Mouse (Mus musculus) heart, embryonic 10.5 days (tissue): ENCODE results near the gene Hba-a2. TPM values are rescaled to one million over a fixed set of nuclear protein-coding genes. Genes with fewer than 3 reads are reported as not detected.
"Not testable (repeated sequence)": the region's sequence is repeated elsewhere in the genome, so short reads cannot be mapped to it uniquely, and the experiment has no call there.

Experiments
- DNase-seq: peaks from one replicate; pipeline ENCODE4 v3.0.0-alpha.2; 2017; ENCODE audit warnings: low spot score
- H3K27ac ChIP-seq: fragments of 300-500 bp; sonication (generic); 2 replicates; pipeline ENCODE4 v1.5.1; 2016; ENCODE audit warnings: mild to moderate bottlenecking
- H3K27me3 ChIP-seq: fragments of 300-500 bp; sonication (generic); 2 replicates; pipeline ENCODE4 v1.6.1; 2016; ENCODE audit warnings: mild to moderate bottlenecking; ENCODE audit not compliant: poor library complexity, insufficient read depth, severe bottlenecking
- H3K36me3 ChIP-seq: fragments of 300-500 bp; sonication (generic); 2 replicates; pipeline ENCODE4 v1.6.1; 2016; ENCODE audit warnings: mild to moderate bottlenecking, moderate library complexity
- H3K4me1 ChIP-seq: fragments of 300-500 bp; sonication (generic); 2 replicates; pipeline ENCODE4 v1.6.1; 2016; ENCODE audit warnings: mild to moderate bottlenecking
- H3K4me3 ChIP-seq: fragments of 300-500 bp; sonication (generic); 2 replicates; pipeline ENCODE4 v1.5.1; 2016; ENCODE audit warnings: mild to moderate bottlenecking, moderate library complexity
- H3K9me3 ChIP-seq: fragments of 300-500 bp; sonication (generic); 2 replicates; pipeline ENCODE4 v1.6.1; 2016; ENCODE audit warnings: mild to moderate bottlenecking, moderate library complexity
- WGBS: fragments of 180-500 bp; shearing (Covaris S2); methylation state at CpG from one replicate; pipeline ENCODE4 v1.1.7; 2016; 5-methylcytosine and 5-hydroxymethylcytosine counted together
- polyA plus RNA-seq: library from polyadenylated mRNA; unstranded; fragments of >200 nt; fragmentation: Nextera tagmentation; extraction: Ambion mirVana; gene quantifications from 2 replicates; pipeline ENCODE4 v1.2.1, GENCODE M21; 2016

The Hba-a2 gene
- polyA plus RNA-seq, 1 experiment from 2014 or later = 9,075 TPM

DNA sequence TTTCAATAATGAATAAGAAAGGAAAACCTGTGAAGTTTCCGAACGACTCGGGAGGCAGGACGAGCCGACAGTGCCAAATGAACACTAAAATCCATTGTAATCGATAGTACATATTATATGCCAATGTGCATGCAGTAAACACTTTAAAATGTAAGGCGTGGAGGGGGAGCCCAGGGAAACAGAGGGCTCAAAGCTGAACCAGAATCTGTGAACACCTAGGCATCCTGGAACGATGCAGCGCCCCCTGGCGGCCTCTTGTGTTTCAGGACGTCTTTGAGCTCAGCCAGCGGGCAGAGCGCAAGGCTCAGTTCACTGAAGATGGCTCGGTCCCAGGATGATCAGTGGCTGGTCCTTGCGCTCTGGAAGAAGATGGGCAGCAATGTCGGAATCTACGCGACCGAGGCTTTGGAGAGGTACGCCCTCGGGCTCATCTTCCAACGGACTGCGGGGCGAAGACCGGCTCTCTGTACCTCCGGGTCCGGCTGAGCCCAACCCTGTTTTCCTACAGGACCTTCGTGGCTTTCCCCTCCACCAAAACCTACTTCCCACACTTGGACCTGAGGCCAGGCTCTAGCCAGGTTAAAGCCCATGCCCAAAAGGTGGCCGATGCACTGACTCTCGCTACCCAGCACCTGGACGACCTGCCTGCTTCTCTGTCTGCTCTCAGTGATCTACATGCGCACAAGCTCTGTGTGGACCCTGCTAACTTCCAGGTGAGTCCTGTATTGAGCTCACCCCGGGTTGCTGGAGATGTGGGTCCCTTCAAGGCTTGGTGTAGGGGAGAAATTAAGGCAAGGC, 9.4 kb upstream of the Hba-a2 start, which contains the start of gene Hbq1b:
Hbq1b (plus strand) TSS at position 271 of the 798 bp plus-strand sequence.
- Histone ChIP-seq H3K27ac (peak within 1 kb of the TSS; percentile 47; the same call in 1 of the 2 replicates), H3K27me3 (peaks cover 30% of the 10 kb centered on the region), H3K4me3 (peak within 1 kb of the TSS; percentile 42)
- H3K4me1 ChIP-seq, H3K36me3 ChIP-seq, H3K9me3 ChIP-seq: not testable (repeated sequence)
- DNase-seq = peak; percentile 81
- 18% methylated on average over 32 of the region's 33 CpGs for WGBS

GRCm38 (mm10) chr11:32287493-32287825, 8.8 kb upstream of the Hba-a2 start:
- peak overlapping the region; percentile 47; the same call in 1 of the 2 replicates for H3K27ac ChIP-seq
- peak overlapping the region; percentile 22; the same call in 1 of the 2 replicates for H3K4me3 ChIP-seq
- H3K27me3 ChIP-seq = peaks cover 28% of the 10 kb centered on the region

GRCm38 (mm10) chr11:32292819-32293218, 3.5 kb upstream of the Hba-a2 start:
- DNase-seq = peak; percentile 74
- not testable (repeated sequence) for H3K4me1 ChIP-seq, H3K36me3 ChIP-seq, H3K4me3 ChIP-seq, H3K9me3 ChIP-seq
- 0 out of 2 replicates have a peak overlapping the region, but pooled peaks have one; percentile 52 for H3K27ac ChIP-seq
- WGBS = 85% methylated on average over 4 of the region's 4 CpGs
- H3K27me3 ChIP-seq = peaks cover 19% of the 10 kb centered on the region; the same call in 1 of the 2 replicates

More at GRCm38 (mm10) chr11:32287493-32287825, 8.8 kb upstream of the Hba-a2 start:
- H3K36me3 ChIP-seq = no peaks in the 10 kb centered on the region
- no peaks in the 10 kb centered on the region for H3K4me1 ChIP-seq
- H3K9me3 ChIP-seq = no peaks in the 10 kb centered on the region
- 53% methylated on average over 9 of the region's 9 CpGs for WGBS
- peak; percentile 76 for DNase-seq

DNA sequence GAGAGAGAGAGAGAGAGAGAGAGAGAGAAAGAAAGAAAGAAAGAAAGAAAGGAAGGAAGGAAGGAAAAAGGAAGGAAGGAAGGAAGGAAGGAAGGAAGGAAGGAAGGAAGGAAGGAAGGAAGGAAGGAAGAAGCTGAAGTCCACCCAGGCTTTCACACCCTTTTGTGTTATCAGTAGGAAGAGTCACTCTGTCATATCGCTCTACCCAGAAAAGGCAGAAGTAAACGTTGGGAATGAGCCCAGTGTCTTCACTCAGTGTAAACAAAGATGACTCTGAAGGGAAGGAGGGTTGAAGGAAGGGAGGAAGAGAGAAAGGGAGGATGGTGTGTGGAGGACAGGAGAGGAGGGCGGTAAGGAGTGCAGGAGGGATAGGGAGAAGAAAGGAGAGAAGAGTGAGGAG, 2.8 kb upstream of the Hba-a2 start:
- H3K4me1 ChIP-seq, DNase-seq, H3K4me3 ChIP-seq, H3K36me3 ChIP-seq, H3K9me3 ChIP-seq: not testable (repeated sequence)
- WGBS = 56% methylated on average over 3 of the region's 3 CpGs
- peaks cover 14% of the 10 kb centered on the region; the same call in 1 of the 2 replicates for H3K27me3 ChIP-seq
- peak overlapping the region; percentile 42; the same call in 1 of the 2 replicates for H3K27ac ChIP-seq

- DNase-seq = peak; percentile 46
- not testable (repeated sequence) for H3K4me1 ChIP-seq, H3K9me3 ChIP-seq, H3K4me3 ChIP-seq, H3K27ac ChIP-seq, H3K36me3 ChIP-seq
- peaks cover 26% of the 10 kb centered on the region for H3K27me3 ChIP-seq
- WGBS = 26% methylated on average over 2 of the region's 2 CpGs
These were observed 1.1 kb downstream of the Hba-a2 start for GRCm38 (mm10) chr11:32297417-32297816.

DNA sequence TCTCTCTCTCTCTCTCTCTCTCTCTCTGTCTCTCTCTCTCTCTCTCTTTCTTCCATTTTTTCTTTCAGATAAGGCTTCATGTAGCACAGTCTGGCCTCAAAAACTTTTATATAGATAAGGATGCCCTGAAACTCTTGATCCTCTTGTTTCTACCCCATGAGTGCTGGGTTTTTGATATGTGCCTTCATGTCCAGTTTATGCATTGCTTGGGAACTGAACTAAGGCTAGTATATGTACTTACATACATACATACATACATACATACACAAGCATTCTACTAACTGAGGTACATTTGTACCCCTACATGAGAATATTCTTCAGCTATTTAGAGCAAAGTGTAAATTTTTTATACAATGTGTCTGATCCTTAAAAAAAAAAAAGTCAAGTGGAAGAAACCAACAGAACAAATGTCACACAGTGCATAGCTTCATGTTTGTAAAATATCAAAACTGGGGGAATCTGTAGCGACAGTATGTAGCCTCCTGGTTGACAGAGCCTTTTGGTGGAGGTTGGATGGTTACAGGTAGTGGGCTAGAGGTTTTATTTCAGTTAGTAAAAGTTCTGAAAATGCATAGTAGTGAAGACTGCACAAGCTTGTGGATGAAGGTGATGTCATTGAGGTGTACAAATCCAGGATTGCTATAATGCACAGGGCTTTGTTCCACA, 1.7 kb downstream of the Hba-a2 start:
- Histone ChIP-seq H3K27me3 (peaks cover 29% of the 10 kb centered on the region), H3K4me3 (no peak overlapping the region), H3K27ac (no peak overlapping the region), H3K36me3 (no peaks in the 10 kb centered on the region), H3K4me1 (no peaks in the 10 kb centered on the region), H3K9me3 (no peaks in the 10 kb centered on the region)
- WGBS = 86% methylated on average over 1 of the region's 1 CpGs
- no peak for DNase-seq

DNA sequence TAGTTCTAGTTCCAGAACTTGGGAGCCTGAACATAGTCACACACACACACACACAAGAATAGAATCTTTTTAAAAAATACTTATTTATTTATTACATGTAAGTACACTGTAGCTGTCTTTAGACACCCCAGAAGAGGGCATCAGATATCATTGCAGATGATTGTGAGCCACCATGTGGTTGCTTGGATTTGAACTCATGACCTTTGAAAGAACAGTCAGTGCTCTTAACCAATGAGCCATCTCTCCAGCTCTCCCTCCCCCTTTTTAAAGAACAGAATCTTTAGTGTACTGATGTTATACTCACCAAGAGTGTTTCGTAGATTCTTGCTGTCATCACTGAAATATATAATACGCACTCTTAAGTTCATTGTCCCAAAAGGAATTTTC, 2.2 kb downstream of the Hba-a2 start:
- Histone ChIP-seq H3K4me1 (no peaks in the 10 kb centered on the region), H3K36me3 (no peaks in the 10 kb centered on the region), H3K4me3 (no peak overlapping the region), H3K27me3 (peaks cover 35% of the 10 kb centered on the region), H3K9me3 (no peaks in the 10 kb centered on the region), H3K27ac (no peak overlapping the region)
- DNase-seq = no peak
- 88% methylated on average over 2 of the region's 2 CpGs for WGBS

GRCm38 (mm10) chr11:32299865-32300264, 3.6 kb downstream of the Hba-a2 start, which contains the start of gene Hbq1a:
Gene Hbq1a, plus strand, starts transcription at chr11:32300069.
- peaks cover 38% of the 10 kb centered on the region for H3K27me3 ChIP-seq
- H3K9me3 ChIP-seq, H3K36me3 ChIP-seq, H3K4me1 ChIP-seq, H3K27ac ChIP-seq: not testable (repeated sequence)
- WGBS = 4% methylated on average over 16 of the region's 16 CpGs
- peak within 1 kb of the TSS; percentile 27; the same call in 1 of the 2 replicates for H3K4me3 ChIP-seq
- peak; percentile 77 for DNase-seq

- WGBS = 45% methylated on average over 17 of the region's 17 CpGs
- H3K4me3 ChIP-seq = peak overlapping the region; percentile 27; the same call in 1 of the 2 replicates
- H3K27ac ChIP-seq = no peak overlapping the region
These were observed 4.3 kb downstream of the Hba-a2 start for GRCm38 (mm10) chr11:32300279-32301267.

GRCm38 (mm10) chr11:32301506-32301905, 5.2 kb downstream of the Hba-a2 start:
- Histone ChIP-seq H3K27ac (no peak overlapping the region), H3K4me1 (no peaks in the 10 kb centered on the region), H3K9me3 (no peaks in the 10 kb centered on the region), H3K4me3 (no peak overlapping the region), H3K27me3 (peaks cover 38% of the 10 kb centered on the region), H3K36me3 (no peaks in the 10 kb centered on the region)
- 73% methylated on average over 1 of the region's 1 CpGs for WGBS
- no peak for DNase-seq

More at GRCm38 (mm10) chr11:32300279-32301267, 4.3 kb downstream of the Hba-a2 start:
- Histone ChIP-seq H3K27me3 (peaks cover 38% of the 10 kb centered on the region), H3K4me1 (no peaks in the 10 kb centered on the region), H3K36me3 (no peaks in the 10 kb centered on the region), H3K9me3 (no peaks in the 10 kb centered on the region)
- DNase-seq = no peak

DNA sequence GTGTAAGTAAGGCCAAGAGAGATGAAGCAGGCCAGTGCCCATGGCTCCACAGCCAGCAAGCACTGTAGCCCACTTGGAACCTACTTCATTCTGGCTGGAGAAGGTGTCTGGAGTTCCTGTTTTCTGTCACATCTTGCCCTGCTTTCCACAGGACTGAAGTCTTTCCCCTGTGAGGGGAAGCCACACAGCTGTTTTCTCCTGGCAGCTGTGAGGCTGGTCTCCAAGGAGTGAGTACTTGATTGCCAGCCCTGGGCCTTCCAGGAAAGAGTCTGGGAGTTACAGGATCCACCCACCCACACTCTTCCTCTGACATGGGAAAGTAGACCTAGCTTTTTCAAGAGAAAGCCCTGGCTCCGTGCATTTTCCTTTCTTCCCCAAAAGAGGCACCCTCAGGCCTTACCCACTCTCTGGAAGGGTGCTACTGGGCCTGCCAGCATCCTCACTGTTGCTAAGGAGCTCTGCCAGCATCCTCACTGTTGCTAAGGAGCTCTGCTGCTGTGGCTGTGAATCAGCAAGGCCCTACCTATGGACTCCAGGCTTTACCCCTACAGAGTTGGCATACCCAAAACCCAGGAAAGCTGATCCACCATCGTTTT, 6.6 kb downstream of the Hba-a2 start:
- 38% methylated on average over 2 of the region's 2 CpGs for WGBS
- DNase-seq = no peak
- H3K4me3 ChIP-seq = no peak overlapping the region
- no peaks in the 10 kb centered on the region for H3K36me3 ChIP-seq
- H3K27ac ChIP-seq = no peak overlapping the region
- H3K27me3 ChIP-seq = peaks cover 35% of the 10 kb centered on the region
- H3K4me1 ChIP-seq = no peaks in the 10 kb centered on the region; the same call in 1 of the 2 replicates
- H3K9me3 ChIP-seq = no peaks in the 10 kb centered on the region

GRCm38 (mm10) chr11:32303455-32303854, 7.2 kb downstream of the Hba-a2 start:
- H3K36me3 ChIP-seq = no peaks in the 10 kb centered on the region
- WGBS = 77% methylated on average over 1 of the region's 1 CpGs
- peaks cover 34% of the 10 kb centered on the region for H3K27me3 ChIP-seq
- H3K4me3 ChIP-seq = no peak overlapping the region
- H3K4me1 ChIP-seq = no peaks in the 10 kb centered on the region; the same call in 1 of the 2 replicates
- no peaks in the 10 kb centered on the region for H3K9me3 ChIP-seq
- DNase-seq = no peak
- no peak overlapping the region for H3K27ac ChIP-seq
